Mouse (Mus musculus): ENCODE measurements at regions not wholly inside any gene's neighbourhood (a gene's known extent, or its start where the extent isn't known, plus 50 kb on each side); places are given as distances from the start of the nearest gene placed in this dataset.

GRCm38 (mm10) chr2:30525295-30525694, 51.3 kb upstream of the Ier5l start:
- DNase-seq, result no peak

GRCm38 (mm10) chr2:30525831-30526230, 51.8 kb upstream of the Ier5l start:
- no peak for DNase-seq

GRCm38 (mm10) chr2:30527495-30527894, 53.5 kb upstream of the Ier5l start:
- no peak for DNase-seq

GRCm38 (mm10) chr2:30532948-30533347, 58.9 kb upstream of the Ier5l start:
- DNase-seq, result no peak

- no peak for DNase-seq
Measured at GRCm38 (mm10) chr2:30533367-30533766, 59.3 kb upstream of the Ier5l start.

GRCm38 (mm10) chr2:30534485-30534884, 60.4 kb upstream of the Cstad start:
- no peak for DNase-seq

GRCm38 (mm10) chr2:30539305-30539704, 55.5 kb upstream of the Cstad start:
- DNase-seq, result no peak

- DNase-seq, result no peak
Measured at GRCm38 (mm10) chr2:30541541-30541940, 53.3 kb upstream of the Cstad start.

- DNase-seq, result peak; percentile 66
Measured at GRCm38 (mm10) chr2:30544782-30545435, 49.9 kb upstream of the Cstad start.

Measured in spleen, adult 18-20 months (tissue).